Mouse (Mus musculus) cerebellum, postnatal 25 days (tissue): ENCODE data around the gene Lemd1.
A peak's percentile ranks its signal among the peaks of the same experiment; 100 is the strongest.
"Not testable (repeated sequence)": the region's sequence is repeated elsewhere in the genome, so short reads cannot be mapped to it uniquely, and the experiment has no call there.

ENCODE experiments used
- DNase-seq, 2 experiments: peaks; one replicate each; pipeline ENCODE4 v3.0.0; 2021; ENCODE audit warnings: mixed read lengths in 2 of 2

Gene Lemd1

GRCm38 (mm10) chr1:132191093-132191785, at the start of gene Lemd1, which contains the start of gene AC124108.1:
Lemd1 (plus strand) TSS chr1:132191431.
AC124108.1 (plus strand) TSS chr1:132191457.
- peak; percentile 55 to 56 for DNase-seq

GRCm38 (mm10) chr1:132141753-132142152, 49.5 kb upstream of the Lemd1 start:
- no peak for DNase-seq

- no peak for DNase-seq
Measured at GRCm38 (mm10) chr1:132143079-132143478, 48.2 kb upstream of the Lemd1 start.

- DNase-seq: no peak
Measured at GRCm38 (mm10) chr1:132143730-132144129, 47.5 kb upstream of the Lemd1 start.

GRCm38 (mm10) chr1:132144223-132144622, 47.0 kb upstream of the Lemd1 start:
- no peak for DNase-seq

GRCm38 (mm10) chr1:132144837-132145236, 46.4 kb upstream of the Lemd1 start:
- no peak for DNase-seq

- peak in 1 of 2 experiments; percentile 38 for DNase-seq
Measured at GRCm38 (mm10) chr1:132145973-132146685, 45.1 kb upstream of the Lemd1 start.

GRCm38 (mm10) chr1:132149410-132149809, 41.8 kb upstream of the Lemd1 start:
- no peak for DNase-seq

- no peak for DNase-seq
Measured at GRCm38 (mm10) chr1:132150171-132150570, 41.1 kb upstream of the Lemd1 start.

GRCm38 (mm10) chr1:132150817-132151601, 40.2 kb upstream of the Lemd1 start:
- no peak for DNase-seq

- DNase-seq: no peak
Measured at GRCm38 (mm10) chr1:132151908-132152307, 39.3 kb upstream of the Lemd1 start.

GRCm38 (mm10) chr1:132153086-132153690, 38.0 kb upstream of the Lemd1 start:
- DNase-seq: no peak

- DNase-seq: no peak
Measured at GRCm38 (mm10) chr1:132153691-132154090, 37.5 kb upstream of the Lemd1 start.

- DNase-seq: peak; percentile 82 to 88
Measured at GRCm38 (mm10) chr1:132155737-132156136, 35.5 kb upstream of the Lemd1 start.

GRCm38 (mm10) chr1:132157016-132157781, 34.0 kb upstream of the Lemd1 start:
- peak; percentile 97 to 98 for DNase-seq

GRCm38 (mm10) chr1:132157808-132158207, 33.4 kb upstream of the Lemd1 start:
- DNase-seq: peak in 1 of 2 experiments; percentile 55

- peak; percentile 42 to 47 for DNase-seq
Measured at GRCm38 (mm10) chr1:132158741-132159140, 32.5 kb upstream of the Lemd1 start.

GRCm38 (mm10) chr1:132159681-132160080, 31.6 kb upstream of the Lemd1 start:
- DNase-seq: no peak

GRCm38 (mm10) chr1:132161211-132161880, 29.9 kb upstream of the Lemd1 start:
- DNase-seq: peak; percentile 84 to 86

GRCm38 (mm10) chr1:132162618-132163017, 28.6 kb upstream of the Lemd1 start:
- DNase-seq: not testable (repeated sequence)

GRCm38 (mm10) chr1:132164780-132165518, 26.3 kb upstream of the Lemd1 start:
- peak in 1 of 2 experiments; percentile 6 for DNase-seq
